Mouse (Mus musculus) heart, postnatal 0 days (tissue): ENCODE measurements around the gene Otop3. TPM values are rescaled to one million over a fixed set of nuclear protein-coding genes. Genes with fewer than 3 reads are reported as not detected.

Source experiments
- ATAC-seq: fragments of 200-750 bp; cut with Nextera tagmentation; 2 replicates; pipeline ENCODE4 v1.8.0; 2017; ENCODE audit warnings: low read depth, moderate number of reproducible peaks, moderate library complexity; ENCODE audit not compliant: insufficient read depth
- DNase-seq: peaks from one replicate; pipeline ENCODE4 v3.0.0-alpha.2; 2016; ENCODE audit warnings: low spot score
- H3K27ac ChIP-seq: fragments of 300-500 bp; sonication (generic); 2 replicates; pipeline ENCODE4 v1.5.1; 2014; ENCODE audit warnings: low read depth, mild to moderate bottlenecking
- H3K27me3 ChIP-seq: fragments of 300-500 bp; sonication (generic); 2 replicates; pipeline ENCODE4 v1.6.1; 2014; ENCODE audit warnings: low read length, mixed read lengths; ENCODE audit not compliant: control insufficient read depth, insufficient read depth
- H3K36me3 ChIP-seq: fragments of 300-500 bp; sonication (generic); replicated peaks from 2 replicates; pipeline ENCODE4 v1.6.1; 2014; ENCODE audit warnings: low read length, mixed read lengths; ENCODE audit not compliant: control insufficient read depth, insufficient read depth
- H3K4me1 ChIP-seq: fragments of 300-500 bp; sonication (generic); 2 replicates; pipeline ENCODE4 v1.6.1; 2014; ENCODE audit warnings: antibody characterized with exemption; ENCODE audit not compliant: control insufficient read depth, insufficient read depth
- H3K4me2 ChIP-seq: fragments of 300-500 bp; sonication (generic); 2 replicates; pipeline ENCODE4 v1.6.1; 2014; ENCODE audit warnings: low read depth, mild to moderate bottlenecking, low read length, moderate library complexity
- H3K4me3 ChIP-seq: fragments of 300-500 bp; sonication (generic); 2 replicates; pipeline ENCODE4 v1.5.1; 2014; ENCODE audit warnings: low read depth, low read length
- H3K9ac ChIP-seq: fragments of 300-500 bp; sonication (generic); replicated peaks from 2 replicates; pipeline ENCODE4 v1.6.1; 2014; ENCODE audit warnings: low read depth, low read length, mixed read lengths
- H3K9me3 ChIP-seq: fragments of 300-500 bp; sonication (generic); replicated peaks from 2 replicates; pipeline ENCODE4 v1.6.1; 2016; ENCODE audit warnings: low read length; ENCODE audit not compliant: control insufficient read depth
- CTCF ChIP-seq: IDR thresholded peaks from 2 replicates; pipeline ENCODE4 v1.5.1; 2016; ENCODE audit warnings: antibody characterized with exemption, control low read depth, low read depth
- EP300 ChIP-seq: IDR thresholded peaks from 2 replicates; pipeline ENCODE4 v1.6.1; 2016; ENCODE audit warnings: antibody characterized with exemption, low read depth
- WGBS: fragments of 180-500 bp; shearing (Covaris S2); extraction: QIAGEN DNeasy Blood & Tissue Kit; methylation state at CpG from one replicate; pipeline ENCODE4 v1.1.7; 2014; 5-methylcytosine and 5-hydroxymethylcytosine counted together
- polyA plus RNA-seq: library from polyadenylated mRNA; unstranded; fragments of >200 nt; fragmentation: Nextera tagmentation; extraction: Ambion mirVana; gene quantifications from 2 replicates; pipeline ENCODE4 v1.2.1, GENCODE M21; 2015
- total RNA-seq: library from RNA; depleted of rRNA; stranded (reverse); fragments of >200 nt; gene quantifications from 2 replicates; pipeline ENCODE4 v1.2.3, GENCODE M21; 2014; ENCODE audit warnings: low replicate concordance

The Otop3 gene
- total and polyA plus RNA-seq, 2 experiments from 2014 or later: not detected

DNA sequence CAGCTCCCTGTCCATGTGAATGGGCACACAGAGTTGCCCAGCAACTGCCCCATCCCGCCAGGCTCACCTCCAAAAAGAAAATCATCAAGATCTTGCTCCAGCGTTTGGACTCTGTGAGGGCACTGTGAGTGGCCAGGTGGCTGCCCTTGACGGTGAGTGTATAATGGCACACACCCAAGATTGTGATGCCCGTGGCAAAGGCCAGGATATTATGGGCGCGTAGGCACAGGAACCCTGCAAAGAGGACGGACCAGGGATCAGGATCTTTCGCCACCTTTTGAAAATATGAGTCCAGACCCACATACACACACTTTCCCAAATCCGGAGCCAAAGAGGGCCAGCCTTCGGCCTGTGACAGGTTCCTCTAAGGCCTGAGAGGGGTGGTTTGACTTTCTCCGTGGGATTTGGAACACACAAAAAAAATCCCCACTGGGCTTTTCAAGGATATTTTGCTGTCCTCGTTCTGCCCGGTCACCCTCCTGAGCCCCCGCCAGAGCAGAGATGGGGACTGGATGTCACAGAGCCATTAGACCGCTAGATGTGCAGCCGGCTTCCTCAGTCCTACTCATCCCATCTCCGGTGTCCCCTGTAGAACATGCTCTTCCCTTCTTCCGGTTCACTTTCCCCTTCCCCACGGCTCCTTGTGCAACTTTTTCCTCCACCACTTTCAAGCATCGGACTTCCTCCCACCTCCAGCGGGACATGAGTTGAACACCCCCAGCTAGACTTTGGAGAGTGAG is 37.9 kb upstream of the Otop3 start:
- Histone ChIP-seq H3K4me1 (peaks cover 6% of the 10 kb centered on the region), H3K9ac (no peak overlapping the region), H3K36me3 (no peaks in the 10 kb centered on the region), H3K27ac (no peak overlapping the region), H3K4me3 (peak overlapping the region; percentile 50), H3K27me3 (peaks cover 14% of the 10 kb centered on the region; the same call in 1 of the 2 replicates), H3K9me3 (no peaks in the 10 kb centered on the region), H3K4me2 (peak overlapping the region; percentile 77)
- ATAC-seq: no peak
- TF ChIP-seq CTCF (no peak), EP300 (no peak)
- 45% methylated on average over 21 of the region's 21 CpGs for WGBS
- DNase-seq: no peak

GRCm38 (mm10) chr11:115297214-115297826 is 37.2 kb upstream of the Otop3 start, which contains the start of gene Fads6:
Fads6 (minus strand) TSS chr11:115297663.
- peaks cover 14% of the 10 kb centered on the region; the same call in 1 of the 2 replicates for H3K27me3 ChIP-seq
- no peaks in the 10 kb centered on the region for H3K36me3 ChIP-seq
- H3K4me1 ChIP-seq: peaks cover 6% of the 10 kb centered on the region
- H3K27ac ChIP-seq: no peak within 1 kb of the TSS
- WGBS: 1% methylated on average over 42 of the region's 44 CpGs
- H3K9me3 ChIP-seq: no peaks in the 10 kb centered on the region
- peak within 1 kb of the TSS; percentile 43 for H3K9ac ChIP-seq
- DNase-seq: peak; percentile 39
- H3K4me3 ChIP-seq: peak within 1 kb of the TSS; percentile 50
- ATAC-seq: peak; percentile 60
- TF ChIP-seq EP300 (no peak), CTCF (peak; percentile 23)
- peak within 1 kb of the TSS; percentile 77 for H3K4me2 ChIP-seq

DNA sequence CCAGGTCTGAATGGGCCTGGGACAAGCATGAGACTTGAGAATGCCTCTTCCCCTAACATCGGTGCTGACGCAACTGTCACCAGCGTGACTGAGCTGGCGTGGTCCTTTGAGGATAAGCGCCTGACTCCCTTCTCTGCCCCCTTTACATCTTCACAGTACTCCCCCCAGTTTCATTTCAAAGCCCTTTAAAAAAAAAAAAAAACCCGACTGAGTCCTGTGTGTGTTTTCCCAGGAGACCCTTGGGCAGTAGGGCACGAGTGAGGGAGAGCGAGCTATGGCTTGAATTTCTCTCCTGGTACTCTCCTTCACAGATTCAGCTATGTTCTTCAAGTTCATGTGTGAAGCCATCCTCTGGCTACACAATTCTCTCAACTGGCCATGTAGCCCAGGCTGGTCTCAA is 36.4 kb upstream of the Otop3 start:
- H3K4me1 ChIP-seq: no peaks in the 10 kb centered on the region; the same call in 1 of the 2 replicates
- no peak overlapping the region for H3K4me2 ChIP-seq
- no peaks in the 10 kb centered on the region for H3K9me3 ChIP-seq
- DNase-seq (no peak), ATAC-seq (no peak)
- H3K9ac ChIP-seq: no peak overlapping the region
- peaks cover 14% of the 10 kb centered on the region; the same call in 1 of the 2 replicates for H3K27me3 ChIP-seq
- H3K4me3 ChIP-seq: no peak overlapping the region
- 65% methylated on average over 8 of the region's 8 CpGs for WGBS
- TF ChIP-seq CTCF: no peak
- no peak for TF ChIP-seq EP300
- no peaks in the 10 kb centered on the region for H3K36me3 ChIP-seq
- no peak overlapping the region for H3K27ac ChIP-seq

- Histone ChIP-seq H3K27me3 (peaks cover 14% of the 10 kb centered on the region; the same call in 1 of the 2 replicates), H3K4me2 (no peak overlapping the region), H3K9ac (no peak overlapping the region), H3K4me1 (no peaks in the 10 kb centered on the region; the same call in 1 of the 2 replicates), H3K27ac (no peak overlapping the region), H3K36me3 (no peaks in the 10 kb centered on the region), H3K9me3 (no peaks in the 10 kb centered on the region), H3K4me3 (no peak overlapping the region)
- 79% methylated on average over 4 of the region's 4 CpGs for WGBS
- no peak for ATAC-seq
- DNase-seq: no peak
- TF ChIP-seq EP300 (no peak), CTCF (no peak)
Measured at GRCm38 (mm10) chr11:115300745-115301144, 33.8 kb upstream of the Otop3 start.

GRCm38 (mm10) chr11:115301351-115301750 is 33.2 kb upstream of the Otop3 start:
- DNase-seq: no peak
- no peak overlapping the region for H3K27ac ChIP-seq
- 89% methylated on average over 2 of the region's 2 CpGs for WGBS

More at GRCm38 (mm10) chr11:115301351-115301750, 33.2 kb upstream of the Otop3 start:
- Histone ChIP-seq H3K27me3 (peaks cover 12% of the 10 kb centered on the region; the same call in 1 of the 2 replicates), H3K4me3 (no peak overlapping the region), H3K4me2 (no peak overlapping the region), H3K36me3 (no peaks in the 10 kb centered on the region), H3K9me3 (no peaks in the 10 kb centered on the region), H3K9ac (no peak overlapping the region), H3K4me1 (no peaks in the 10 kb centered on the region; the same call in 1 of the 2 replicates)
- TF ChIP-seq EP300: no peak
- TF ChIP-seq CTCF: no peak
- no peak for ATAC-seq
